Mouse (Mus musculus) MEL (cell line): ENCODE results near the gene Tyw1. TPM values are rescaled to one million over a fixed set of nuclear protein-coding genes. Genes with fewer than 3 reads are reported as not detected.

Source experiments
- DNase-seq: peaks from one replicate; pipeline ENCODE4 v3.0.0; 2011; ENCODE audit warnings: low read depth, low spot score
- H3K27ac ChIP-seq: 2 replicates; pipeline ENCODE4 v1.5.1; 2012; ENCODE audit warnings: low read depth, mild to moderate bottlenecking, control low read depth, low read length, moderate library complexity; ENCODE audit not compliant: control insufficient read depth
- H3K27me3 ChIP-seq, 2 experiments: fragments of 150-350 bp in 1 of 2; sonication (generic) in 1 of 2; 2 replicates each; pipeline ENCODE4 v1.6.1; 2012; ENCODE audit warnings: low read length in 2 of 2, mild to moderate bottlenecking in 2 of 2, improper control_type of control experiment in 1 of 2, moderate library complexity in 1 of 2; ENCODE audit not compliant: insufficient read depth in 2 of 2, control insufficient read depth in 1 of 2
- H3K36me3 ChIP-seq, 2 experiments: 2 replicates each; pipeline ENCODE4 v1.6.1; 2012 to 2014; ENCODE audit warnings: low read length in 2 of 2, improper control_type of control experiment in 1 of 2, inconsistent platforms in 1 of 2, mild to moderate bottlenecking in 1 of 2; ENCODE audit not compliant: insufficient read depth in 2 of 2, control insufficient read depth in 1 of 2
- H3K4me1 ChIP-seq, 2 experiments: fragments of 150-350 bp in 1 of 2; sonication (generic) in 1 of 2; 2 replicates each; pipeline ENCODE4 v1.6.1; 2012; ENCODE audit warnings: low read length in 2 of 2, improper control_type of control experiment in 1 of 2, mild to moderate bottlenecking in 1 of 2; ENCODE audit not compliant: insufficient read depth in 2 of 2, control insufficient read depth in 1 of 2
- H3K4me3 ChIP-seq, 2 experiments: fragments of 150-350 bp in 1 of 2; sonication (generic) in 1 of 2; 2 replicates each; pipeline ENCODE4 v1.5.1; 2012; ENCODE audit warnings: low read depth in 2 of 2, low read length in 2 of 2, mild to moderate bottlenecking in 2 of 2, moderate library complexity in 2 of 2, control low read depth in 1 of 2, improper control_type of control experiment in 1 of 2; ENCODE audit not compliant: control insufficient read depth in 1 of 2, insufficient read depth in 1 of 2
- H3K79me2 ChIP-seq: 2 replicates; pipeline ENCODE4 v1.6.1; 2012; ENCODE audit warnings: mild to moderate bottlenecking, low read length, moderate library complexity; ENCODE audit not compliant: control insufficient read depth, poor library complexity, insufficient read depth
- H3K9ac ChIP-seq: 2 replicates; pipeline ENCODE4 v1.6.1; 2012; ENCODE audit warnings: low read depth, mild to moderate bottlenecking, control low read depth, low read length, moderate library complexity; ENCODE audit not compliant: control insufficient read depth, poor library complexity, severe bottlenecking
- H3K9me3 ChIP-seq: fragments of 150-350 bp; sonication (generic); replicated peaks from 2 replicates; pipeline ENCODE4 v1.6.1; 2012; ENCODE audit warnings: mild to moderate bottlenecking, low read length, improper control_type of control experiment, moderate library complexity; ENCODE audit not compliant: insufficient read depth
- CHD1 ChIP-seq: IDR thresholded peaks from 2 replicates; pipeline ENCODE4 v1.6.1; 2012; ENCODE audit warnings: low read depth, mild to moderate bottlenecking, inconsistent platforms, low read length, improper control_type of control experiment
- KAT2A ChIP-seq: conservative IDR thresholded peaks from 2 replicates; pipeline ENCODE4 v1.6.1; 2012; ENCODE audit warnings: low read depth, low read length, improper control_type of control experiment, inconsistent platforms
- MYB ChIP-seq: IDR thresholded peaks from 2 replicates; pipeline ENCODE4 v1.6.1; 2011; ENCODE audit warnings: mild to moderate bottlenecking, low read depth, low read length, improper control_type of control experiment
- MYC ChIP-seq: IDR thresholded peaks from 2 replicates; pipeline ENCODE4 v1.6.1; 2011; ENCODE audit warnings: low read depth, mild to moderate bottlenecking, low read length, improper control_type of control experiment, moderate library complexity
- POLR2AphosphoS5 ChIP-seq: IDR thresholded peaks from 2 replicates; pipeline ENCODE4 v1.6.1; 2012; ENCODE audit warnings: low read depth, borderline replicate concordance, mild to moderate bottlenecking, inconsistent platforms, low read length, moderate library complexity, mixed read lengths
- TAL1 ChIP-seq: IDR thresholded peaks from 2 replicates; pipeline ENCODE4 v1.6.1; 2012; ENCODE audit warnings: mild to moderate bottlenecking, inconsistent platforms, low read length, moderate library complexity, mixed read lengths
- ZNF384 ChIP-seq: IDR thresholded peaks from 2 replicates; pipeline ENCODE4 v1.6.1; 2012; ENCODE audit warnings: low read depth, mild to moderate bottlenecking, inconsistent platforms, low read length, improper control_type of control experiment
- polyA plus RNA-seq, 2 experiments: library from polyadenylated mRNA; stranded (reverse) in 1 of 2; unstranded in 1 of 2; fragments of >175 nt in 1 of 2; fragments of >200 nt in 1 of 2; gene quantifications; 2 replicates each; pipeline versions ENCODE4 v1.2.1 to v1.2.4; 2012; ENCODE audit warnings: low replicate concordance in 2 of 2, low read depth in 1 of 2; ENCODE audit not compliant: insufficient read length in 2 of 2, insufficient read depth in 1 of 2, missing spikeins in 1 of 2
- total RNA-seq: library from RNA; depleted of rRNA; stranded (reverse); fragments of 300-350 nt; gene quantifications from 2 replicates; pipeline ENCODE4 v1.2.3, GENCODE M21; 2012

Tyw1 gene
- total and polyA plus RNA-seq, 3 experiments, result 33.3 to 133 (median 38.8) TPM

DNA sequence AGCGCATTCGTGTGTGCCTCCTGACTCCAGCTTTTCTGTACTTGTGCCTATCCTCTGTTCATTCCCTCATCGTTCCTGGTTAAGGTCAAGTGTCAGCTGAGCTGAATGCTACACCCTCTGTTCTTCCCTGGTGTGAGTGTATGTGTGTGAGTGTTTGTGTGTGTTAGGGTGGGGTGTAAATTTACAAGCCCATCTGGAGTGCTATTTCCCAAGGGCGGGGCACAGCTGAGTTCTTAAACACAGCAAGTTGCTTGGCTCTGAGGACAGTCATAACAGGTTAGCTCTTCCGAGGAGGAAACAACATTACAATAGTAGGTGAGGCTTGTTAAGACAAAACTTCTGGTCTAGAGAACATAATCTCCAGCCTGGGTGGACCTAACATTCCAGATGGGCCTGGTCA is 37.1 kb upstream of the Tyw1 start:
- no peaks in the 10 kb centered on the region for H3K27me3 ChIP-seq
- peaks cover 16% of the 10 kb centered on the region for H3K79me2 ChIP-seq
- H3K9ac ChIP-seq, result no peak overlapping the region
- no peak for DNase-seq
- H3K27ac ChIP-seq, result no peak overlapping the region
- peaks cover 0 to 7% of the 10 kb centered on the region in 2 experiments; a peak in 2 of 4 replicates for H3K36me3 ChIP-seq
- H3K9me3 ChIP-seq, result no peaks in the 10 kb centered on the region
- peaks cover 0 to 16% of the 10 kb centered on the region in 2 experiments; a peak in 3 of 4 replicates for H3K4me1 ChIP-seq
- TF ChIP-seq KAT2A (no peak), POLR2AphosphoS5 (no peak), MYB (no peak)
- TF ChIP-seq, all 39 proteins: peak for 0
- no peak overlapping the region for H3K4me3 ChIP-seq

DNA sequence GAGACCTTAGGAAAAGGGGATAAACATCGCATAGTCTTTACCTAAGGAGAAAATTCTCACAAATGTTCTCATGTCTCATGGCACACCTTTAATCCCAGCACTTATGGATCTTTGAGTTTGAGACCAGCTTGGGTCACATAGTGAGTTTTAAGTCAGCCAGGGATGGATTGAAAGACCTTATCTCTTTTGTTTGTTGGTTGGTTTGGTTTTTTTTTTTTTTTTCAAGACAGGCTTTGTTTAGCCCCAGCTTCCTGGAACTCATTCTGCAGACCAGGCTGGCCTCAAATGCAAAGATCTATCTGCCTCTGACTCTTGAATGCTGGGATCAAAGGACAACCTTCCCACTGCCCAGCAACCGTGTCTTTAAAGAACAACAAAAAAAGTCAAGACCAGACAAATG is 34.1 kb upstream of the Tyw1 start:
- peaks cover 11 to 23% of the 10 kb centered on the region in 2 experiments for H3K36me3 ChIP-seq
- no peak overlapping the region for H3K27ac ChIP-seq
- TF ChIP-seq TAL1 (no peak), ZNF384 (peak; percentile 81)
- no peaks in the 10 kb centered on the region for H3K27me3 ChIP-seq
- H3K4me3 ChIP-seq, result peak overlapping the region; percentile 97 to 100
- H3K79me2 ChIP-seq, result peaks cover 41% of the 10 kb centered on the region
- peaks cover 0 to 25% of the 10 kb centered on the region in 2 experiments; a peak in 3 of 4 replicates for H3K4me1 ChIP-seq
- H3K9ac ChIP-seq, result peak overlapping the region; percentile 99
- H3K9me3 ChIP-seq, result no peaks in the 10 kb centered on the region
- DNase-seq, result no peak

DNA sequence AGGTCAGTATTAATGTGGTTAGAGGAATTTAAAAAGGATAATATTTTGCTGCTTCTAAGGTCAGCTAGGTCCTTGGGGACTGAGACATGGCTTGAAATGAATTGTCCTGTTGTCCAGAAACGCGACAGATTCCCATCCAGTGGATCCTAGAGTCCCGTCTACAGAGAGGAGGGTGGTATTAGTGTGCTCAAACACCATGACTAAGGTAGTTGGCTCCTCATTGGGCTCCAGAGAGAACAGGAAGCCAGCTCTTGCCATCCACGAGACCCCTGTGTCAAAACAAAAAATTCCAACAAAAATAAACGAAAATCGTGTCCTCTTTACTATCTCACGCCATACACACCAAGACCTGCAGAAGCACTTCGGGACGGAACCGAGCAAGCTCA is 33.7 kb upstream of the Tyw1 start:
- peaks cover 11 to 23% of the 10 kb centered on the region in 2 experiments for H3K36me3 ChIP-seq
- H3K4me1 ChIP-seq, result peaks cover 0 to 25% of the 10 kb centered on the region in 2 experiments; a peak in 3 of 4 replicates
- no peaks in the 10 kb centered on the region for H3K9me3 ChIP-seq
- peak overlapping the region; percentile 97 to 100 for H3K4me3 ChIP-seq
- no peak for DNase-seq
- TF ChIP-seq MYC (0 out of 2 replicates have a peak, but pooled peaks have one; percentile 33), CHD1 (no peak)
- H3K79me2 ChIP-seq, result peaks cover 44% of the 10 kb centered on the region
- peak overlapping the region; percentile 99 for H3K9ac ChIP-seq
- H3K27me3 ChIP-seq, result no peaks in the 10 kb centered on the region
- peak overlapping the region; percentile 71 for H3K27ac ChIP-seq
